ENCODE assay signal across 22 mouse cellular contexts in the genomic region with DNA sequence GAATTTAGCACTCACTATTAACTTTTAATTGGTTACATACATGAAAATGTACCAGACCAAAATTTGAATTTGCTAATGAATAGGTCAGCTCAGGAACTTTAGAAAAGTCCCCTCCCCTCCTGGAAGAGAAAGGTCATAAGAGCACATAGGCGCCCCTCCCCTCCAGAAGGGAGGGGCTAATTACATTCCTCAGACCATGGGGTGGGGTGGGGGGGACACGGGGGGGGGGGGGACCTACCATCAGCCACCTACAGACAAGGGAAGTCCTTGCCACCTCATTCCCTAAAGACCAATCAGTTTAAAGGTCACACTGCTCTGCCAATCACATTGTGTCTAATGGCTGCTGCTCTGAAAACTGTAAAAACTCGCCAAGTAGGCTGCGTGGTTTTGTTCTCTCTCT.
"Had no signal": no experiment of that assay in that cellular context is flagged by ENCODE, and none has a peak within 500 bp of the region (broad histone marks: within the 10 kb centered on the region; RNA-seq: fewer than 3 reads in every experiment).

No protein-coding gene starts in this region.

- H3K9me3 ChIP-seq: limb, embryonic 10.5 days; limb, embryonic 13.5 days; liver, embryonic 12.5 days; liver, embryonic 15.5 days; lung, embryonic 15.5 days; megakaryocyte, embryonic 14.5 days; midbrain, embryonic 10.5 days had no signal

- DNase-seq: kidney, adult 9 months; kidney, postnatal 14 days; kidney, postnatal 4 days; layer of hippocampus, adult 9-11 months; liver; lung, adult 18-20 months; lung, postnatal 10 days; lung, postnatal 36 days; midbrain, embryonic 14.5 days; right cerebral cortex, adult 18-20 months; right cerebral cortex, postnatal 14 days; spleen, adult 18-20 months; thymus, adult 2 months; thymus, postnatal 14 days; thymus, postnatal 4 days had no signal

- H3K27ac ChIP-seq: limb, embryonic 10.5 days; limb, embryonic 13.5 days; liver, embryonic 12.5 days; liver, embryonic 15.5 days; lung, embryonic 15.5 days; midbrain, embryonic 10.5 days had no signal

- H3K27me3 ChIP-seq: limb, embryonic 13.5 days; liver, embryonic 12.5 days; liver, embryonic 15.5 days; lung, embryonic 15.5 days had no signal

- H3K4me3 ChIP-seq: limb, embryonic 10.5 days; limb, embryonic 13.5 days; liver, embryonic 12.5 days; liver, embryonic 15.5 days; lung, embryonic 15.5 days; megakaryocyte, embryonic 14.5 days; midbrain, embryonic 10.5 days had no signal

- H3K36me3 ChIP-seq: limb, embryonic 10.5 days; limb, embryonic 13.5 days; liver, embryonic 12.5 days; liver, embryonic 15.5 days; lung, embryonic 15.5 days; midbrain, embryonic 10.5 days had no signal

- H3K4me2 ChIP-seq: limb, embryonic 13.5 days; liver, embryonic 12.5 days; liver, embryonic 15.5 days; lung, embryonic 15.5 days had no signal

- H3K9ac ChIP-seq: limb, embryonic 13.5 days; liver, embryonic 12.5 days; liver, embryonic 15.5 days; lung, embryonic 15.5 days had no signal

- ATAC-seq: liver, embryonic 12.5 days had no signal
